Mouse (Mus musculus) liver, adult 2 months (tissue): ENCODE data around the gene Gm156. TPM values are rescaled to one million over a fixed set of nuclear protein-coding genes. Genes with fewer than 3 reads are reported as not detected.

ENCODE experiments used
- DNase-seq: peaks from one replicate; pipeline ENCODE4 v3.0.0-alpha.2; 2011; ENCODE audit warnings: low read depth, low spot score; ENCODE audit errors: extremely low read depth
- H3K27ac ChIP-seq: fragments of 200-500 bp; replicated peaks from 2 replicates; pipeline ENCODE4 v1.5.1; 2012; ENCODE audit warnings: low read depth, mild to moderate bottlenecking, control low read depth, inconsistent platforms, low read length; ENCODE audit not compliant: insufficient read depth
- H3K27me3 ChIP-seq: fragments of 200-500 bp; 2 replicates; pipeline ENCODE4 v1.6.1; 2012; ENCODE audit warnings: mild to moderate bottlenecking, moderate library complexity, low read length, inconsistent platforms; ENCODE audit not compliant: control insufficient read depth, insufficient read depth
- H3K36me3 ChIP-seq: fragments of 200-500 bp; 2 replicates; pipeline ENCODE4 v1.6.1; 2012; ENCODE audit warnings: low read length, inconsistent platforms; ENCODE audit not compliant: control insufficient read depth, insufficient read depth
- H3K4me1 ChIP-seq: fragments of 200-500 bp; 2 replicates; pipeline ENCODE4 v1.6.1; 2011; ENCODE audit warnings: low read length; ENCODE audit not compliant: control insufficient read depth, insufficient read depth
- H3K4me3 ChIP-seq: fragments of 200-500 bp; 2 replicates; pipeline ENCODE4 v1.5.1; 2011; ENCODE audit warnings: low read depth, mild to moderate bottlenecking, control low read depth, low read length, moderate library complexity; ENCODE audit not compliant: insufficient read depth
- H3K79me2 ChIP-seq: fragments of 200-500 bp; 2 replicates; pipeline ENCODE4 v1.6.1; 2012; ENCODE audit warnings: inconsistent platforms, mild to moderate bottlenecking, low read length, moderate library complexity; ENCODE audit not compliant: control insufficient read depth, insufficient read depth
- H3K9ac ChIP-seq: fragments of 200-500 bp; 2 replicates; pipeline ENCODE4 v1.6.1; 2012; ENCODE audit warnings: low read depth, mild to moderate bottlenecking, control low read depth, inconsistent platforms, low read length
- CTCF ChIP-seq: fragments of 200-500 bp; IDR thresholded peaks from 2 replicates; pipeline ENCODE4 v1.5.1; 2011; ENCODE audit warnings: low read depth, low read length, control low read depth
- POLR2A ChIP-seq: fragments of 200-500 bp; IDR thresholded peaks from 2 replicates; pipeline ENCODE4 v1.6.1; 2011; ENCODE audit warnings: low read length, control low read depth; ENCODE audit not compliant: insufficient read depth; ENCODE audit errors: extremely low read depth
- WGBS: fragments of 180-500 bp; shearing (Covaris S2); methylation state at CpG from one replicate; pipeline ENCODE4 v1.1.7; 2018; 5-methylcytosine and 5-hydroxymethylcytosine counted together
- polyA plus RNA-seq: library from polyadenylated mRNA; depleted of rRNA; stranded (reverse); fragments of >200 nt; gene quantifications from 2 replicates; pipeline ENCODE4 v1.2.3, GENCODE M21; 2012; rRNA removed
- total RNA-seq: library from RNA; depleted of rRNA; stranded (reverse); fragments of >200 nt; gene quantifications from 2 replicates; pipeline ENCODE4 v1.2.3, GENCODE M21; 2014; rRNA removed

Gm156 gene
- total and polyA plus RNA-seq, 2 experiments: not detected

DNA sequence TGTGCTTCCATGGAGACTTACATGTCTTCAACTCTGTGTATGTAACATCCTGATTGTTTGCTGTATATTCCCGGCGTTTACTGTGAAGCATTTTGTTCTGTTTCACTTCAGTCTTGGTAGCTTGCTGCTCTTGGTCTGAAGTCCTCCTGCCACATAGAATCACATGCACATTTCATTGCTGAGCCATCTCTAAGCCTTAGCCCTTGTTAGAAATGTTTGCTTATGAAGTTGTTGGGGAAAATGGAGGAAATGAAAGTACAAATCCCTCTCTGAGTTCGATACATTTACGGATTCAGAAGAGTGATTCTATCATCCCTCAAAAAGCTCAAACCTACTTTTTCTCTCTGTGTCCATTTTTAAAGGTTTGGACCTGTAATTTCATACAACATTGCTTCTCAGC is 67.0 kb downstream of the Gm156 start, which contains the start of gene Klri1:
TSS of gene Klri1 (minus strand) at position 101 of the 400 bp plus-strand sequence.
- 86% methylated on average over 4 of the region's 4 CpGs for WGBS
- DNase-seq: no peak

More for the DNA sequence above, 67.0 kb downstream of the Gm156 start, which contains the start of gene Klri1:
- Histone ChIP-seq H3K27me3 (no peaks in the 10 kb centered on the region), H3K27ac (no peak within 1 kb of the TSS), H3K9ac (no peak within 1 kb of the TSS), H3K79me2 (no peaks in the 10 kb centered on the region), H3K4me1 (no peaks in the 10 kb centered on the region), H3K36me3 (no peaks in the 10 kb centered on the region), H3K4me3 (no peak within 1 kb of the TSS)
- TF ChIP-seq POLR2A: no peak
- TF ChIP-seq CTCF: no peak

Other genes with a start within 250 kb of the Gm156 start
- 0.20 and 0.28 TPM in 2 replicates for gene Klre1, start 206.4 kb downstream of the Gm156 start, total RNA-seq
- 0.07 and 0.10 TPM in 2 replicates for gene Klre1, start 206.4 kb downstream of the Gm156 start, polyA plus RNA-seq
- 0.83 and 1.3 TPM in 2 replicates for gene Klrd1, start 192.5 kb downstream of the Gm156 start, total RNA-seq
- gene Klrd1, start 192.5 kb downstream of the Gm156 start, polyA plus RNA-seq: 0.13 and 0.14 TPM in 2 replicates
- 3.0 and 3.3 TPM in 2 replicates for gene Klrk1, start 160.4 kb downstream of the Gm156 start, total RNA-seq
- gene Klrk1, start 160.4 kb downstream of the Gm156 start, polyA plus RNA-seq: 0.19 and 0.23 TPM in 2 replicates
- gene Klrc3, start 140.9 kb downstream of the Gm156 start, total RNA-seq: not detected in 2 replicates
- not detected in 2 replicates for gene Klrc3, start 140.9 kb downstream of the Gm156 start, polyA plus RNA-seq
- 0.65 and 0.81 TPM in 2 replicates for gene Klrc2, start 123.6 kb downstream of the Gm156 start, total RNA-seq
- gene Klrc2, start 123.6 kb downstream of the Gm156 start, polyA plus RNA-seq: not detected in 2 replicates
- gene Klrc1, start 105.3 kb downstream of the Gm156 start, total RNA-seq: 1.7 and 2.2 TPM in 2 replicates
- gene Klrc1, start 105.3 kb downstream of the Gm156 start, polyA plus RNA-seq: 0.07 and 0.20 TPM in 2 replicates
- 0.28 TPM in 1 of 2 replicates, not detected in the other for gene Klri1, start 67.1 kb downstream of the Gm156 start, total RNA-seq
- not detected in 2 replicates for gene Klri1, start 67.1 kb downstream of the Gm156 start, polyA plus RNA-seq
- 0.07 and 0.09 TPM in 2 replicates for gene Klri2, start 43.8 kb downstream of the Gm156 start, total RNA-seq
- gene Klri2, start 43.8 kb downstream of the Gm156 start, polyA plus RNA-seq: not detected in 2 replicates
- gene Gm17631, start 78.4 kb upstream of the Gm156 start, total RNA-seq: not detected in 2 replicates
- gene Gm17631, start 78.4 kb upstream of the Gm156 start, polyA plus RNA-seq: not detected in 2 replicates
- 0.09 and 0.34 TPM in 2 replicates for gene Klra17, start 92.4 kb upstream of the Gm156 start, total RNA-seq
- gene Klra17, start 92.4 kb upstream of the Gm156 start, polyA plus RNA-seq: not detected in 2 replicates
- gene Klra5, start 133.4 kb upstream of the Gm156 start, total RNA-seq: 0.20 TPM in 1 of 2 replicates, not detected in the other
- gene Klra5, start 133.4 kb upstream of the Gm156 start, polyA plus RNA-seq: not detected in 2 replicates
- gene Klra6, start 242.7 kb upstream of the Gm156 start, total RNA-seq: not detected in 2 replicates
- not detected in 2 replicates for gene Klra6, start 242.7 kb upstream of the Gm156 start, polyA plus RNA-seq